15 mouse cellular contexts compared by ENCODE assay signal in the genomic region with DNA sequence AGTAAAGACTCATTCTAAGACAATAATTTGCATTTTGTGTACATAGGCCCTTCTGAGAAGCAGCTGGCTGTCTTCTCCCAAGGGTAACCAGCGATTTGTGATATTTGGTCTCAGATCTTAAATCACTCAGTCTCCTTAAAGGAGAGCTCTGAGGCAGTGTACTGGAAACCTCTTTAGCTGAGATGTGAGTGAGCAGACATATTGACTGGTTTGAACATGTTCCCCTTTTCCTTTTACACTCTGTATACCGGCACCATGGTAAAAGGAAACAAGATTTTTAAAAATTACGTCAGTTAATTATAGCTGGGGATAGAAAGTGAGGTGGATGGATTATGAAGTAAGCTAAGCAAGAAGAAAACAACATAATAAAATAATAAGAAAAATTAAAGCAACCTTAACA. TPM values are rescaled to one million over a fixed set of nuclear protein-coding genes. Genes with fewer than 3 reads are reported as not detected.
A peak's percentile ranks its signal among the peaks of the same experiment; 100 is the strongest.
DNase-seq lines count a peak whose midpoint lies in the region; ATAC-seq lines count a peak whose summit lies in the region.
"Had no signal": no experiment of that assay in that cellular context is flagged by ENCODE, and none has a peak within 500 bp of the region (broad histone marks: within the 10 kb centered on the region; RNA-seq: fewer than 3 reads in every experiment).

No protein-coding gene starts in this region.

- peaks cover 14% of the 10 kb centered on the region for H3K4me1 ChIP-seq in hindbrain, embryonic 10.5 days (replicated peaks)
- no peaks in the 10 kb centered on the region for H3K4me1 ChIP-seq in hindbrain, embryonic 11.5 days (replicated peaks; ENCODE audit: control insufficient read depth, insufficient read depth, low read length)
- peaks cover 3% of the 10 kb centered on the region; the same call in 1 of the 2 replicates for H3K4me1 ChIP-seq in neural tube, embryonic 11.5 days (ENCODE audit: control insufficient read depth, insufficient read depth, low read length)
- H3K4me1 ChIP-seq in neural tube, embryonic 15.5 days: peaks cover 10% of the 10 kb centered on the region
- H3K4me1 ChIP-seq in neural tube, embryonic 13.5 days (replicated peaks): peaks cover 13% of the 10 kb centered on the region

- 0 out of 2 replicates have a peak overlapping the region, but pooled peaks have one; percentile 53 for H3K27ac ChIP-seq in hindbrain, embryonic 10.5 days
- H3K27ac ChIP-seq in hindbrain, embryonic 11.5 days (ENCODE audit: low read depth, low read length): no peak overlapping the region
- H3K27ac ChIP-seq in neural tube, embryonic 11.5 days (ENCODE audit: low read depth, low read length): no peak overlapping the region
- no peak overlapping the region for H3K27ac ChIP-seq in neural tube, embryonic 15.5 days (replicated peaks)
- no peak overlapping the region for H3K27ac ChIP-seq in neural tube, embryonic 13.5 days (replicated peaks)

- H3K9me3 ChIP-seq in hindbrain, embryonic 10.5 days: no peaks in the 10 kb centered on the region
- no peaks in the 10 kb centered on the region for H3K9me3 ChIP-seq in hindbrain, embryonic 11.5 days (ENCODE audit: control insufficient read depth, low read length)
- no peaks in the 10 kb centered on the region for H3K9me3 ChIP-seq in neural tube, embryonic 11.5 days (ENCODE audit: control insufficient read depth, low read length)
- no peaks in the 10 kb centered on the region for H3K9me3 ChIP-seq in neural tube, embryonic 15.5 days (replicated peaks)
- H3K9me3 ChIP-seq in neural tube, embryonic 13.5 days: no peaks in the 10 kb centered on the region
- H3K9me3 ChIP-seq: hindbrain, embryonic 12.5 days had no signal

- no peak overlapping the region for H3K4me2 ChIP-seq in hindbrain, embryonic 11.5 days (replicated peaks; ENCODE audit: low read depth, low read length)
- H3K4me2 ChIP-seq in neural tube, embryonic 11.5 days (ENCODE audit: low read depth): no peak overlapping the region
- H3K4me2 ChIP-seq in neural tube, embryonic 15.5 days: no peak overlapping the region
- no peak overlapping the region for H3K4me2 ChIP-seq in neural tube, embryonic 13.5 days

- no peaks in the 10 kb centered on the region for H3K36me3 ChIP-seq in hindbrain, embryonic 10.5 days
- H3K36me3 ChIP-seq in hindbrain, embryonic 11.5 days (ENCODE audit: control insufficient read depth, insufficient read depth, low read length): no peaks in the 10 kb centered on the region
- no peaks in the 10 kb centered on the region for H3K36me3 ChIP-seq in neural tube, embryonic 11.5 days (ENCODE audit: control insufficient read depth, insufficient read depth, low read length)
- H3K36me3 ChIP-seq in neural tube, embryonic 15.5 days: no peaks in the 10 kb centered on the region
- no peaks in the 10 kb centered on the region for H3K36me3 ChIP-seq in neural tube, embryonic 13.5 days
- H3K36me3 ChIP-seq: hindbrain, embryonic 12.5 days had no signal

- 79% methylated on average over 3 of the region's 3 CpGs for WGBS in hindbrain, embryonic 10.5 days
- 75% methylated on average over 3 of the region's 3 CpGs for WGBS in hindbrain, embryonic 11.5 days
- 61% methylated on average over 3 of the region's 3 CpGs for WGBS in neural tube, embryonic 11.5 days
- WGBS in neural tube, embryonic 15.5 days: 37% methylated on average over 3 of the region's 3 CpGs
- 39% methylated on average over 3 of the region's 3 CpGs for WGBS in neural tube, embryonic 13.5 days

- H3K4me3 ChIP-seq in hindbrain, embryonic 10.5 days: no peak overlapping the region
- H3K4me3 ChIP-seq in hindbrain, embryonic 11.5 days (ENCODE audit: low read depth, low read length): no peak overlapping the region
- H3K4me3 ChIP-seq in neural tube, embryonic 11.5 days (ENCODE audit: low read depth, low read length): no peak overlapping the region
- no peak overlapping the region for H3K4me3 ChIP-seq in neural tube, embryonic 15.5 days (replicated peaks)
- no peak overlapping the region for H3K4me3 ChIP-seq in neural tube, embryonic 13.5 days

- H3K9ac ChIP-seq in hindbrain, embryonic 11.5 days (ENCODE audit: low read depth, low read length): no peak overlapping the region
- no peak overlapping the region; the same call in 1 of the 2 replicates for H3K9ac ChIP-seq in neural tube, embryonic 11.5 days (ENCODE audit: low read length)
- no peak overlapping the region for H3K9ac ChIP-seq in neural tube, embryonic 15.5 days (replicated peaks)
- H3K9ac ChIP-seq in neural tube, embryonic 13.5 days: no peak overlapping the region

- no peak for DNase-seq in hindbrain, embryonic 10.5 days (ENCODE audit: low spot score)
- DNase-seq in hindbrain, embryonic 11.5 days (ENCODE audit: low spot score): no peak
- no peak for DNase-seq in neural tube, embryonic 11.5 days (ENCODE audit: low spot score)
- no peak for DNase-seq in c-Kit-positive CD71-positive TER-119-positive erythroid progenitor cells, embryonic 14.5 days (ENCODE audit: low spot score)

- ATAC-seq in hindbrain, embryonic 11.5 days (ENCODE audit: low FRiP score): no peak
- peak; percentile 49; the same call in 1 of the 2 replicates for ATAC-seq in neural tube, embryonic 11.5 days (ENCODE audit: insufficient read depth, low FRiP score, low TSS enrichment)
- ATAC-seq in neural tube, embryonic 15.5 days (ENCODE audit: low FRiP score): no peak
- ATAC-seq in common myeloid progenitor, adult 5-6 weeks (replicated peaks; ENCODE audit: low read depth, poor library complexity, severe bottlenecking): 0 out of 2 replicates have a peak, but pooled peaks have one; percentile 14
- 0 out of 2 replicates have a peak, but pooled peaks have one; percentile 34 for ATAC-seq in neural tube, embryonic 13.5 days (ENCODE audit: low read depth)

- H3K27me3 ChIP-seq in hindbrain, embryonic 10.5 days (ENCODE audit: insufficient read depth, poor library complexity, severe bottlenecking): no peaks in the 10 kb centered on the region
- no peaks in the 10 kb centered on the region for H3K27me3 ChIP-seq in hindbrain, embryonic 11.5 days (ENCODE audit: control insufficient read depth, insufficient read depth, low read length)
- H3K27me3 ChIP-seq in neural tube, embryonic 11.5 days (ENCODE audit: control insufficient read depth, insufficient read depth, low read length): no peaks in the 10 kb centered on the region
- no peaks in the 10 kb centered on the region for H3K27me3 ChIP-seq in neural tube, embryonic 15.5 days (replicated peaks)
- H3K27me3 ChIP-seq in neural tube, embryonic 13.5 days: no peaks in the 10 kb centered on the region
- H3K27me3 ChIP-seq: hindbrain, embryonic 12.5 days had no signal

RNA-seq across cellular contexts. Expression of gene Ctso, which starts 0.7 kb away (rescaled TPM):
- 6.3 and 7.9 TPM in 2 replicates for polyA plus RNA-seq in hindbrain, embryonic 10.5 days (2016; fragmentation: Nextera tagmentation; extraction: Ambion mirVana)
- polyA plus RNA-seq in hindbrain, embryonic 11.5 days (2014; fragmentation: Nextera tagmentation; extraction: Ambion mirVana): 10.4 and 11.2 TPM in 2 replicates
- polyA plus RNA-seq in neural tube, embryonic 11.5 days (2014; fragmentation: Nextera tagmentation; extraction: Ambion mirVana): 8.0 and 10.6 TPM in 2 replicates
- 9.8 and 14.8 TPM in 2 replicates for polyA plus RNA-seq in neural tube, embryonic 15.5 days (2015; fragmentation: Nextera tagmentation; extraction: Ambion mirVana)
- total RNA-seq in common myeloid progenitor, adult 5-6 weeks (2017): 15.5 and 15.6 TPM in 2 replicates
- polyA plus RNA-seq in neural tube, embryonic 13.5 days (2015; fragmentation: Nextera tagmentation; extraction: Ambion mirVana): 9.0 and 10.1 TPM in 2 replicates

RNA-seq across cellular contexts. Expression of gene Tdo2, which starts 44.3 kb away (rescaled TPM):
- not detected in 2 replicates for polyA plus RNA-seq in hindbrain, embryonic 10.5 days (2016; fragmentation: Nextera tagmentation; extraction: Ambion mirVana)
- 0.05 TPM in 1 of 2 replicates, not detected in the other for polyA plus RNA-seq in hindbrain, embryonic 11.5 days (2014; fragmentation: Nextera tagmentation; extraction: Ambion mirVana)
- polyA plus RNA-seq in neural tube, embryonic 11.5 days (2014; fragmentation: Nextera tagmentation; extraction: Ambion mirVana): not detected in 2 replicates
- polyA plus RNA-seq in neural tube, embryonic 15.5 days (2015; fragmentation: Nextera tagmentation; extraction: Ambion mirVana): 0.18 and 0.34 TPM in 2 replicates
- total RNA-seq in common myeloid progenitor, adult 5-6 weeks (2017): not detected in 2 replicates
- polyA plus RNA-seq in neural tube, embryonic 13.5 days (2015; fragmentation: Nextera tagmentation; extraction: Ambion mirVana): 0.33 TPM in 1 of 2 replicates, not detected in the other
- total RNA-seq: ES-E14; gastrocnemius, postnatal 36 days had no signal
- polyA plus RNA-seq: embryonic facial prominence, embryonic 14.5 days; hindbrain, embryonic 12.5 days had no signal

RNA-seq across cellular contexts. Expression of gene Asic5, which starts 50.4 kb away (rescaled TPM):
- not detected in 2 replicates for polyA plus RNA-seq in hindbrain, embryonic 10.5 days (2016; fragmentation: Nextera tagmentation; extraction: Ambion mirVana)
- polyA plus RNA-seq in hindbrain, embryonic 11.5 days (2014; fragmentation: Nextera tagmentation; extraction: Ambion mirVana): not detected in 2 replicates
- not detected in 2 replicates for polyA plus RNA-seq in neural tube, embryonic 11.5 days (2014; fragmentation: Nextera tagmentation; extraction: Ambion mirVana)
- not detected in 2 replicates for polyA plus RNA-seq in neural tube, embryonic 15.5 days (2015; fragmentation: Nextera tagmentation; extraction: Ambion mirVana)
- not detected in 2 replicates for total RNA-seq in common myeloid progenitor, adult 5-6 weeks (2017)
- polyA plus RNA-seq in neural tube, embryonic 13.5 days (2015; fragmentation: Nextera tagmentation; extraction: Ambion mirVana): not detected in 2 replicates
- total RNA-seq: ES-E14; gastrocnemius, postnatal 36 days; layer of hippocampus, adult 18-20 months; left cerebral cortex, postnatal 4 days had no signal
- polyA plus RNA-seq: activated CD4-positive, CD25-positive, alpha-beta regulatory T cell, adult 4 months; embryonic facial prominence, embryonic 14.5 days; heart, embryonic 16.5 days; hindbrain, embryonic 12.5 days had no signal

Comparison
In these comparisons a context has a peak if more than half of its experiments do, and no peak if none do; other contexts are left out.
1. ATAC-seq: peak in neural tube, embryonic 11.5 days (single experiment), common myeloid progenitor, adult 5-6 weeks (single experiment) and neural tube, embryonic 13.5 days (single experiment); none in hindbrain, embryonic 11.5 days (single experiment) and neural tube, embryonic 15.5 days (single experiment).